Mouse (Mus musculus): Measurements from ENCODE around the gene 4930486L24Rik. TPM values are rescaled to one million over a fixed set of nuclear protein-coding genes. Genes with fewer than 3 reads are reported as not detected.
"Not testable (repeated sequence)": the region's sequence is repeated elsewhere in the genome, so short reads cannot be mapped to it uniquely, and the experiment has no call there.

Gene 4930486L24Rik
- total RNA-seq (2014; fragmentation: Nextera tagmentation) (0.73 TPM in 1 of 2 replicates, not detected in the other), total RNA-seq (2017) (not detected in 2 replicates)

- ATAC-seq (replicated peaks; ENCODE audit: poor library complexity, severe bottlenecking): no peak
These were observed at the start of gene 4930486L24Rik for GRCm38 (mm10) chr13:60864281-60864680. Gene 4930486L24Rik, minus strand, starts transcription at chr13:60864475.

- not testable (repeated sequence) for ATAC-seq (replicated peaks; ENCODE audit: poor library complexity, severe bottlenecking)
These were observed 40.5 kb upstream of the 4930486L24Rik start, which contains the start of gene Tpbpb for GRCm38 (mm10) chr13:60904780-60905179. Gene Tpbpb, minus strand, starts transcription at chr13:60904880.

GRCm38 (mm10) chr13:60897328-60897727, 33.1 kb upstream of the 4930486L24Rik start, which contains the start of gene Ctla2b:
Gene Ctla2b, minus strand, starts transcription at chr13:60897447.
- peak; percentile 97 for ATAC-seq (replicated peaks; ENCODE audit: poor library complexity, severe bottlenecking)

- not testable (repeated sequence) for ATAC-seq (replicated peaks; ENCODE audit: poor library complexity, severe bottlenecking)
These were observed 32.5 kb upstream of the 4930486L24Rik start, which contains the start of gene Gm49392 for GRCm38 (mm10) chr13:60896794-60897193. Gene Gm49392, minus strand, starts transcription at chr13:60896894.

- no peak for ATAC-seq (replicated peaks; ENCODE audit: poor library complexity, severe bottlenecking)
These were observed 31.3 kb upstream of the 4930486L24Rik start for GRCm38 (mm10) chr13:60895406-60896160.

- ATAC-seq (replicated peaks; ENCODE audit: poor library complexity, severe bottlenecking): 0 out of 2 replicates have a peak, but pooled peaks have one; percentile 27
These were observed 28.0 kb upstream of the 4930486L24Rik start for GRCm38 (mm10) chr13:60892301-60892700.

- ATAC-seq (replicated peaks; ENCODE audit: poor library complexity, severe bottlenecking): peak; percentile 62
These were observed 15.8 kb downstream of the 4930486L24Rik start for GRCm38 (mm10) chr13:60848241-60849120.

- ATAC-seq (replicated peaks; ENCODE audit: poor library complexity, severe bottlenecking): no peak
These were observed 21.1 kb downstream of the 4930486L24Rik start for GRCm38 (mm10) chr13:60843153-60843552.

GRCm38 (mm10) chr13:60842703-60843102, 21.6 kb downstream of the 4930486L24Rik start:
- ATAC-seq (replicated peaks; ENCODE audit: poor library complexity, severe bottlenecking): peak; percentile 37; the same call in 1 of the 2 replicates

GRCm38 (mm10) chr13:60839353-60839902, 24.8 kb downstream of the 4930486L24Rik start:
- no peak for ATAC-seq (replicated peaks; ENCODE audit: poor library complexity, severe bottlenecking)

GRCm38 (mm10) chr13:60826052-60826451, 38.2 kb downstream of the 4930486L24Rik start:
- peak; percentile 62 for ATAC-seq (replicated peaks; ENCODE audit: poor library complexity, severe bottlenecking)

GRCm38 (mm10) chr13:60820486-60821175, 43.6 kb downstream of the 4930486L24Rik start:
- ATAC-seq (replicated peaks; ENCODE audit: poor library complexity, severe bottlenecking): no peak

GRCm38 (mm10) chr13:60819469-60819868, 44.8 kb downstream of the 4930486L24Rik start:
- ATAC-seq (replicated peaks; ENCODE audit: poor library complexity, severe bottlenecking): peak; percentile 83

- ATAC-seq (replicated peaks; ENCODE audit: poor library complexity, severe bottlenecking): no peak
These were observed 50.6 kb downstream of the 4930486L24Rik start for GRCm38 (mm10) chr13:60813722-60814121.

GRCm38 (mm10) chr13:60812768-60813167, 51.5 kb downstream of the 4930486L24Rik start:
- ATAC-seq (replicated peaks; ENCODE audit: poor library complexity, severe bottlenecking): no peak

GRCm38 (mm10) chr13:60809690-60810089, 54.6 kb downstream of the 4930486L24Rik start:
- ATAC-seq (replicated peaks; ENCODE audit: poor library complexity, severe bottlenecking): no peak

GRCm38 (mm10) chr13:60802749-60803148, 61.5 kb downstream of the 4930486L24Rik start, which contains the start of gene Ctsll3:
Gene Ctsll3, minus strand, starts transcription at chr13:60802849.
- ATAC-seq (replicated peaks; ENCODE audit: poor library complexity, severe bottlenecking): no peak

Data from granulocyte monocyte progenitor cell, adult 5-6 weeks (primary cell).